Mouse (Mus musculus) intestine, embryonic 14.5 days (tissue): ENCODE results near the gene Il6st. TPM values are rescaled to one million over a fixed set of nuclear protein-coding genes. Genes with fewer than 3 reads are reported as not detected.

Experiments
- ATAC-seq: fragments of 200-750 bp; cut with Nextera tagmentation; replicated peaks from 2 replicates; pipeline ENCODE4 v1.8.0; 2017; ENCODE audit warnings: low read depth, moderate number of reproducible peaks, moderate TSS enrichment, moderate library complexity; ENCODE audit not compliant: low FRiP score, low TSS enrichment
- DNase-seq: peaks from one replicate; pipeline ENCODE4 v3.0.0-alpha.2; 2018; ENCODE audit warnings: low spot score
- H3K27ac ChIP-seq: fragments of 300-500 bp; sonication (generic); 2 replicates; pipeline ENCODE4 v1.5.1; 2014; ENCODE audit warnings: low read depth, mild to moderate bottlenecking, control low read depth
- H3K27me3 ChIP-seq: fragments of 300-500 bp; sonication (generic); replicated peaks from 2 replicates; pipeline ENCODE4 v1.6.1; 2014; ENCODE audit warnings: low read length, control low read depth; ENCODE audit not compliant: control insufficient read depth, insufficient read depth
- H3K36me3 ChIP-seq: fragments of 300-500 bp; sonication (generic); 2 replicates; pipeline ENCODE4 v1.6.1; 2014; ENCODE audit warnings: low read length, control low read depth; ENCODE audit not compliant: control insufficient read depth, insufficient read depth
- H3K4me1 ChIP-seq: fragments of 300-500 bp; sonication (generic); replicated peaks from 2 replicates; pipeline ENCODE4 v1.6.1; 2014; ENCODE audit warnings: low read length, control low read depth, mixed read lengths; ENCODE audit not compliant: control insufficient read depth, insufficient read depth
- H3K4me2 ChIP-seq: fragments of 300-500 bp; sonication (generic); 2 replicates; pipeline ENCODE4 v1.6.1; 2014; ENCODE audit warnings: low read length
- H3K4me3 ChIP-seq: fragments of 300-500 bp; sonication (generic); 2 replicates; pipeline ENCODE4 v1.5.1; 2014; ENCODE audit warnings: low read depth, low read length, control low read depth, mixed read lengths
- H3K9ac ChIP-seq: fragments of 300-500 bp; sonication (generic); 2 replicates; pipeline ENCODE4 v1.6.1; 2014; ENCODE audit warnings: mild to moderate bottlenecking, low read length
- H3K9me3 ChIP-seq: fragments of 300-500 bp; sonication (generic); 2 replicates; pipeline ENCODE4 v1.6.1; 2016; ENCODE audit warnings: low read length, control low read depth; ENCODE audit not compliant: control insufficient read depth
- WGBS: fragments of 180-500 bp; shearing (Covaris S2); extraction: QIAGEN DNeasy Blood & Tissue Kit; methylation state at CpG from one replicate; pipeline ENCODE4 v1.1.7; 2014; 5-methylcytosine and 5-hydroxymethylcytosine counted together
- polyA plus RNA-seq: library from polyadenylated mRNA; unstranded; fragments of >200 nt; fragmentation: Nextera tagmentation; extraction: Ambion mirVana; gene quantifications from 2 replicates; pipeline ENCODE4 v1.2.1, GENCODE M21; 2014

The Il6st gene
- polyA plus RNA-seq, 1 experiment from 2014 or later, result 46.5 TPM

- 88% methylated on average over 9 of the region's 9 CpGs for WGBS
- DNase-seq (no peak), ATAC-seq (no peak)
- peaks cover 21% of the 10 kb centered on the region for H3K4me1 ChIP-seq
- H3K4me3 ChIP-seq, result no peak overlapping the region
- H3K9ac ChIP-seq, result no peak overlapping the region
- H3K4me2 ChIP-seq, result no peak overlapping the region
- H3K36me3 ChIP-seq, result no peaks in the 10 kb centered on the region
- no peaks in the 10 kb centered on the region for H3K27me3 ChIP-seq
- H3K9me3 ChIP-seq, result no peaks in the 10 kb centered on the region
- H3K27ac ChIP-seq, result no peak overlapping the region
Measured at GRCm38 (mm10) chr13:112467384-112467783, 3.5 kb downstream of the Il6st start.

DNA sequence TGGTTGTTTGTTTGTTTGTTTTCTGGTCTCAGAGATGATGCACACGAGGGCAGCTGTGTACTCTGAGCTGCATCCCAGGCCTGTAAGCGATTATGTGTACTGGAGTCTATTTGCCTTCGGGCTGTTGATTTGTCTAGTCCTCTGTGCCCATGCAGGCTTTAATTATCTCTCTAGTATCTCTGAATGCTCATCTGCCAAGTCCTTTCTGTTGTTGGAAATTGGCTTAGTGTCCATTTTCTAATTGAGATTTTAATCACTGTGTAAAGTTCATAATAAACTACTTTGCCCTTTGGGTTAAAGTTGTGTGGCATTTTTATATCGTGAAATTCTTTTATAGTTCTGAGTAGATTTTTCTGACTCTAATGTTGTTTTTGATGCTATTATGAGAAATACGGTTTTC, 5.6 kb downstream of the Il6st start:
- Histone ChIP-seq H3K4me1 (peaks cover 15% of the 10 kb centered on the region), H3K9ac (no peak overlapping the region), H3K36me3 (no peaks in the 10 kb centered on the region), H3K27me3 (no peaks in the 10 kb centered on the region), H3K9me3 (no peaks in the 10 kb centered on the region), H3K4me2 (no peak overlapping the region), H3K27ac (no peak overlapping the region), H3K4me3 (no peak overlapping the region)
- WGBS, result 86% methylated on average over 5 of the region's 5 CpGs
- ATAC-seq (no peak), DNase-seq (no peak)

DNA sequence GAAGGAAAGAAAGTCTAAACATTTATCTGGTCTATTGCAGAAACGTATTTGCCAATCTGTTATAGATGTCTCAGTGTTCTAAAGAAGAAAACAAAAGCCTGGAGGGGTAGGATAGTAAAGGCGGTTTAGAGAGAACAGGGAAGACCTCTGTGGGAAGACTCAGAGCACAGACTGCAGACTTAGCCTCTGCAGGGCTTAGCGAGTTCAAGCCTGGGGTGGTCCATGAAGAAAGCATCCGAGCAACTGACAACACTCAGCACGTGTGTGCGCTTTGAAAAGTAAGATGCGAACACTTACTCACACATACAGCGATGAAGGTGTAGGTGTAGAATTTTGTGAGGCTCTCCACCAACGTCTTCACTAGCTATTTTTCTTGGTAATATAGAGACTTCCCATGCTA, 7.3 kb downstream of the Il6st start:
- Histone ChIP-seq H3K4me1 (peaks cover 6% of the 10 kb centered on the region), H3K36me3 (peaks cover 15% of the 10 kb centered on the region), H3K27ac (no peak overlapping the region), H3K4me2 (no peak overlapping the region), H3K9ac (no peak overlapping the region), H3K9me3 (no peaks in the 10 kb centered on the region), H3K27me3 (no peaks in the 10 kb centered on the region), H3K4me3 (no peak overlapping the region)
- DNase-seq (no peak), ATAC-seq (no peak)
- 85% methylated on average over 9 of the region's 9 CpGs for WGBS

- 78% methylated on average over 18 of the region's 19 CpGs for WGBS
- no peaks in the 10 kb centered on the region for H3K27me3 ChIP-seq
- no peak overlapping the region for H3K9ac ChIP-seq
- H3K9me3 ChIP-seq, result no peaks in the 10 kb centered on the region
- no peak overlapping the region for H3K27ac ChIP-seq
- DNase-seq, result no peak
- peaks cover 21% of the 10 kb centered on the region for H3K36me3 ChIP-seq
- H3K4me2 ChIP-seq, result no peak overlapping the region
- H3K4me3 ChIP-seq, result no peak overlapping the region
- no peaks in the 10 kb centered on the region for H3K4me1 ChIP-seq
- no peak for ATAC-seq
Measured at GRCm38 (mm10) chr13:112472401-112473023, 8.6 kb downstream of the Il6st start.

GRCm38 (mm10) chr13:112473757-112474755, 10.2 kb downstream of the Il6st start:
- Histone ChIP-seq H3K27ac (no peak overlapping the region), H3K9me3 (no peaks in the 10 kb centered on the region), H3K4me2 (no peak overlapping the region), H3K27me3 (no peaks in the 10 kb centered on the region), H3K4me1 (no peaks in the 10 kb centered on the region), H3K9ac (no peak overlapping the region), H3K36me3 (peaks cover 28% of the 10 kb centered on the region), H3K4me3 (no peak overlapping the region)
- WGBS, result 60% methylated on average over 21 of the region's 21 CpGs
- DNase-seq (no peak), ATAC-seq (no peak)

- DNase-seq (no peak), ATAC-seq (no peak)
- H3K9ac ChIP-seq, result no peak overlapping the region
- no peak overlapping the region for H3K4me3 ChIP-seq
- no peaks in the 10 kb centered on the region for H3K9me3 ChIP-seq
- H3K27me3 ChIP-seq, result no peaks in the 10 kb centered on the region
- H3K4me1 ChIP-seq, result no peaks in the 10 kb centered on the region
- H3K27ac ChIP-seq, result no peak overlapping the region
- 76% methylated on average over 7 of the region's 7 CpGs for WGBS
- H3K36me3 ChIP-seq, result peaks cover 72% of the 10 kb centered on the region
- no peak overlapping the region for H3K4me2 ChIP-seq
Measured at GRCm38 (mm10) chr13:112479032-112479431, 15.2 kb downstream of the Il6st start.

GRCm38 (mm10) chr13:112479926-112480325, 16.1 kb downstream of the Il6st start:
- no peak overlapping the region for H3K9ac ChIP-seq
- H3K27me3 ChIP-seq, result no peaks in the 10 kb centered on the region
- DNase-seq (no peak), ATAC-seq (no peak)
- no peak overlapping the region for H3K4me2 ChIP-seq
- peaks cover 77% of the 10 kb centered on the region for H3K36me3 ChIP-seq
- no peak overlapping the region for H3K4me3 ChIP-seq
- H3K4me1 ChIP-seq, result no peaks in the 10 kb centered on the region
- WGBS, result 93% methylated on average over 15 of the region's 15 CpGs
- H3K27ac ChIP-seq, result no peak overlapping the region
- no peaks in the 10 kb centered on the region for H3K9me3 ChIP-seq

- Histone ChIP-seq H3K36me3 (peaks cover 83% of the 10 kb centered on the region), H3K4me1 (no peaks in the 10 kb centered on the region)
- ATAC-seq, result no peak
Measured at GRCm38 (mm10) chr13:112482525-112482924, 18.7 kb downstream of the Il6st start.

More at GRCm38 (mm10) chr13:112482525-112482924, 18.7 kb downstream of the Il6st start:
- Histone ChIP-seq H3K9me3 (no peaks in the 10 kb centered on the region), H3K27ac (no peak overlapping the region), H3K4me2 (no peak overlapping the region), H3K4me3 (no peak overlapping the region), H3K9ac (no peak overlapping the region), H3K27me3 (no peaks in the 10 kb centered on the region)
- 92% methylated on average over 5 of the region's 5 CpGs for WGBS
- DNase-seq, result no peak
